In genomic region chr3:105674595-105675218, GRCm38 (mm10) we compare ENCODE assay signal across 8 mouse cellular contexts. TPM values are rescaled to one million over a fixed set of nuclear protein-coding genes. Genes with fewer than 3 reads are reported as not detected.
DNase-seq lines count a peak whose midpoint lies in the region; ATAC-seq lines count a peak whose summit lies in the region.

No protein-coding gene starts in this region.

- no peak overlapping the region for H3K27ac ChIP-seq in forebrain, embryonic 12.5 days
- H3K27ac ChIP-seq in hindbrain, embryonic 13.5 days: no peak overlapping the region

- peaks cover 23% of the 10 kb centered on the region for H3K36me3 ChIP-seq in forebrain, embryonic 12.5 days (replicated peaks)
- H3K36me3 ChIP-seq in hindbrain, embryonic 13.5 days: peaks cover 32% of the 10 kb centered on the region

- 0 out of 2 replicates have a peak, but pooled peaks cover 4% of the 10 kb centered on the region for H3K4me1 ChIP-seq in forebrain, embryonic 12.5 days
- no peaks in the 10 kb centered on the region for H3K4me1 ChIP-seq in hindbrain, embryonic 13.5 days (replicated peaks)

- H3K9ac ChIP-seq in forebrain, embryonic 12.5 days: no peak overlapping the region
- no peak overlapping the region for H3K9ac ChIP-seq in hindbrain, embryonic 13.5 days

- H3K27me3 ChIP-seq in forebrain, embryonic 12.5 days: no peaks in the 10 kb centered on the region
- H3K27me3 ChIP-seq in hindbrain, embryonic 13.5 days: no peaks in the 10 kb centered on the region

- H3K4me2 ChIP-seq in forebrain, embryonic 12.5 days: no peak overlapping the region
- H3K4me2 ChIP-seq in hindbrain, embryonic 13.5 days: no peak overlapping the region

- peak; percentile 82 for DNase-seq in MEL-GATA-1-ER (ENCODE audit: extremely low read depth, low read depth)
- peak; percentile 78 for DNase-seq in c-Kit-positive CD71-positive TER-119-negative erythroid progenitor cells, embryonic 14.5 days (ENCODE audit: low read depth)
- peak; percentile 76 for DNase-seq in layer of hippocampus, adult 9-10 months (ENCODE audit: low spot score)
- peak; percentile 84 for DNase-seq in lung, postnatal 10 days
- DNase-seq in retina, postnatal 1 day: peak; percentile 90
- DNase-seq in urinary bladder, postnatal 36 days (ENCODE audit: low spot score in 2 of 2): peak; percentile 52 to 61

- peak; percentile 75; the same call in 1 of the 2 replicates for ATAC-seq in forebrain, embryonic 12.5 days (ENCODE audit: low FRiP score)
- peak; percentile 75 for ATAC-seq in hindbrain, embryonic 13.5 days (ENCODE audit: low FRiP score)

- H3K9me3 ChIP-seq in forebrain, embryonic 12.5 days: no peaks in the 10 kb centered on the region
- H3K9me3 ChIP-seq in hindbrain, embryonic 13.5 days: no peaks in the 10 kb centered on the region

- WGBS in forebrain, embryonic 12.5 days: 21% methylated on average over 7 of the region's 7 CpGs
- WGBS in hindbrain, embryonic 13.5 days: 25% methylated on average over 7 of the region's 7 CpGs

- no peak overlapping the region for H3K4me3 ChIP-seq in forebrain, embryonic 12.5 days (replicated peaks)
- H3K4me3 ChIP-seq in hindbrain, embryonic 13.5 days: no peak overlapping the region

RNA-seq across cellular contexts. Expression of gene Ddx20, which starts 12.7 kb away (rescaled TPM):
- 43.4 and 44.3 TPM in 2 replicates for polyA plus RNA-seq in forebrain, embryonic 12.5 days (2016; fragmentation: Nextera tagmentation; extraction: Ambion mirVana)
- polyA plus RNA-seq in hindbrain, embryonic 13.5 days (2015; fragmentation: Nextera tagmentation; extraction: Ambion mirVana): 26.4 and 27.4 TPM in 2 replicates

RNA-seq across cellular contexts. Expression of gene Inka2, which starts 29.7 kb away (rescaled TPM):
- 3.6 and 4.1 TPM in 2 replicates for polyA plus RNA-seq in forebrain, embryonic 12.5 days (2016; fragmentation: Nextera tagmentation; extraction: Ambion mirVana)
- 4.8 and 5.2 TPM in 2 replicates for polyA plus RNA-seq in hindbrain, embryonic 13.5 days (2015; fragmentation: Nextera tagmentation; extraction: Ambion mirVana)
